Mouse (Mus musculus) C2C12 (cell line): ENCODE measurements at regions not wholly inside any gene's neighbourhood (a gene's known extent, or its start where the extent isn't known, plus 50 kb on each side); places are given as distances from the start of the nearest gene placed in this dataset.

Experiments used
- CEBPB ChIP-seq: IDR thresholded peaks from one replicate; pipeline ENCODE4 v1.6.1; 2011; ENCODE audit warnings: low read depth, mild to moderate bottlenecking, control low read depth, moderate library complexity
- CTCF ChIP-seq: IDR thresholded peaks from one replicate; pipeline ENCODE4 v1.5.1; 2011; ENCODE audit not compliant: control insufficient read depth, insufficient read depth, insufficient read length
- MYOG ChIP-seq: IDR thresholded peaks from one replicate; pipeline ENCODE4 v1.6.1; 2011; ENCODE audit not compliant: control insufficient read depth, insufficient read length; ENCODE audit errors: extremely low read depth
- USF1 ChIP-seq: IDR thresholded peaks from one replicate; pipeline ENCODE4 v1.6.1; 2011; ENCODE audit warnings: low read depth, mild to moderate bottlenecking, control low read depth, moderate library complexity

DNA sequence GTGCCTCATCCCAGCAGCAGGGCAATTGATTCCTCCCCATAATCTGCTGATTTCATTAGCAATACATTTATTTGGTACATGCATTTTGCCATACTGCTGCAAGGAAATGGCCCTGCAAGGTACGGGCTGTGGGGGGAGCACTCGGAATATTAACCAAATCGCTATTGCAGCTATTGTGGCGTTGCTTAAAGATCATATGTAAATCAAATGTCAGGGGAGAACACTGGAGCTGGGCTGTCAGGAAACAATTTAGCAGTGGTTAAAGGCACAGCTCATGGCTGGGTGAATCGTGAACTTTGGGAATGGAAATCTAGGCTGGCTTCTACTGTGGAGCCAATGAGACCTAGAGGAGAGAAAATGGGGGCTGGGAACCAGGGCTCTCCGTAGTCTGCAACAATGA lies 192.0 kb downstream of the Gm26897 start:
- TF ChIP-seq USF1 (no peak), CEBPB (no peak), CTCF (no peak), MYOG (no peak)
